Mouse (Mus musculus): Measurements from ENCODE around the gene Chchd5.

The Chchd5 gene

GRCm38 (mm10) chr2:129129412-129129929 is at the start of gene Chchd5:
Gene Chchd5 (plus strand): TSS chr2:129129700.
- DNase-seq (ENCODE audit: low spot score), result peak; percentile 69

DNA sequence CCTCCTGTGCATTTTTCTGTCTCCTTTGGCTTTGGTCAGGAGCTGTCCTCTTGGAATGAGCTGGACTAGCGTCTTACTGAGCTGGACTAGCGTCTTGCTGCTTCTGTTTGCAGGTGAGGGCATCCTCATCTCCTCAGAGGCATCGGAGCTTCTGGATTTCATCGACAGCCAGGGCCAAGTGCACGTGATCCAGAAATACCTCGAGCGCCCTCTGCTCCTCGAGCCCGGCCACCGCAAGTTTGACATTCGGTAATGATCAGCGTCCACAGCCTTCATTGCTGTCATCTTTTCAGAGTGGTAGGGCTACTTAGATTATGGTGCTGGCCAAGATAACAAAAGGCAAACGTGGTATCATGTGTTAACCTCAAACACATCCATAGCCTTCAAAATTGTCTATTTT is 48.4 kb upstream of the Chchd5 start:
- DNase-seq (ENCODE audit: low spot score), result no peak

DNA sequence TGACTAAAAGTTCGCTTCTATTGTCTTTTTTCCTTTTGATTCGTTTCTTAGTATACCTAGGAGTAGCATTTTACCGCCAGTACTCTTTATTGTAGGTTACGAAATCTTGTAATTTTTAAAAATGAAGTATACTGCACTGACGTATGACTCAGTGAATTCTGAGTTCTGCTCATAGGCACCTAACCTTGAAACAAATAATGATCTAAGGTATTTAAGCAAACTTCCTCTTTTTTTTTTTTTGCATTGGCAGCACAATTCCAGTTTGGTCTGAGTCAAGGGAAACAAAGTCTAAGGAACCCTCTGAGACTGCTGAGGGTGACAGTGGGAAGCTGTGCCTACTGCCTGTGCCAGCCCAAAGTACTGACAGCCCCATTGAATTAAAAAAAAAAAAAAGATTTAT is 46.0 kb upstream of the Chchd5 start:
- DNase-seq (ENCODE audit: low spot score), result no peak

DNA sequence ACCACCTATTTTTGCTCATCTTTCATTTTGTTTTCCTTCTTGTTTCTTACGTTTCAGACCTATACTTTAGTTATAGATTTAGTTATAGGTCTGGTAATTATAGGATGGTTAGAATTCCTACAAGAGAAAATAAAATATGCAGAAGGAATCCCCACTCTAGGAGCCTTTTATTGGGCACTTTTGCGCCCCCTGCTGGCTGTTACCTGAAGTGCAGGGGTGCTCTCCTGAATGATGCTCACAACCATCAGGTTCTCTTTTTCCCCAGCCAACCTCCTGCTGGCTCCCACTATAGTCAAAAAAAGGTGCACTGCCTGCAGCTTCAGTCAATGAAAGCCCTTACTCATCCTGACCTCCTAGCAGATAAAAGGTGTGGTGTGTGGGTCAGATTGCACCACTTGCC is 44.5 kb upstream of the Chchd5 start:
- DNase-seq (ENCODE audit: low spot score), result no peak

- no peak for DNase-seq (ENCODE audit: low spot score)
Observed at GRCm38 (mm10) chr2:129087520-129087919, 42.0 kb upstream of the Chchd5 start.

- no peak for DNase-seq (ENCODE audit: low spot score)
Observed at GRCm38 (mm10) chr2:129090370-129090769, 39.1 kb upstream of the Chchd5 start.

DNA sequence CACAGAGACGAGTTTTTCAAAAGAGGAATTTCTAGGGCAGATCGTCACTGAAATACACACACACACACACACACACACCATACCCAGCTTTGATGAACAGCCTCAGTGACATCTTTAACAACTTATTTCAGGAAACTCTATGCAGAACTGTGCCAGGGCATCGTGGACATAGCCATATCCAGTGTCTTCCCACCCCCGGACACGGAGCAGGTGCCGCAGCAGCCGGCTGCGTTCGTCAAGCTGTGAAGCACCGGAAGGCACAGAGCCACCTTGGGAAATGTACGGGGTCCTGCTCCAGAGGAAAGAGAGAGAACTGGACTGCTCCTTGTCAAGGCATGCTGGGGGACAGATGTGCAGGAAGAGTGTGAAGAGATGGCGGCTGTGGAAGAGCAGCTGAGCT is 36.7 kb upstream of the Chchd5 start:
- no peak for DNase-seq (ENCODE audit: low spot score)

GRCm38 (mm10) chr2:129093926-129094724 is 35.4 kb upstream of the Chchd5 start:
- DNase-seq (ENCODE audit: low spot score), result no peak

DNA sequence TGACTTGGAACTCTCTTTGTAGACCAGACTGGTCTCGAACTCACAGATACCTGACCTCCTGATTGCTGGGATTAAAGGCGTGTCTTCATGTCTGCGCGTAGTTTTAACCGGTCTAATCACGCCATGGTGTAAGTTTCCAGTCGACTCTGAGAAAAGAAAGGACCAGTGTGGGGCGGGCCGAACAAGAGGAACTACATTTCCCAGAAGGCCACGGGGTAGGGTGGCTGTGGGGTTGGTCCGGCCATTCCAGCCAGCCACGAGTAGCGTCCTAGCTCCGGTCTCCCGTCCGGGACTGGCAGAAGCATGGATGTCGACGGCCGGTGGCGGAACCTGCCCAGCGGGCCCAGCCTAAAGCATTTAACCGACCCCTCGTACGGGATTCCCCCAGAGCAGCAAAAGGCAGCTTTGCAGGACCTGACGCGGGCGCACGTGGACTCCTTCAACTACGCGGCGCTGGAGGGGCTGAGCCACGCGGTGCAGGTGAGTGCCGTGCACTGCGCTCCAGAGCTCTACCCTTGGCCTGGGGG is 28.7 kb upstream of the Chchd5 start, which contains the start of gene Polr1b:
Polr1b (plus strand) TSS at position 212 of the 527 bp plus-strand sequence.
- peak; percentile 73 for DNase-seq (ENCODE audit: low spot score)

DNA sequence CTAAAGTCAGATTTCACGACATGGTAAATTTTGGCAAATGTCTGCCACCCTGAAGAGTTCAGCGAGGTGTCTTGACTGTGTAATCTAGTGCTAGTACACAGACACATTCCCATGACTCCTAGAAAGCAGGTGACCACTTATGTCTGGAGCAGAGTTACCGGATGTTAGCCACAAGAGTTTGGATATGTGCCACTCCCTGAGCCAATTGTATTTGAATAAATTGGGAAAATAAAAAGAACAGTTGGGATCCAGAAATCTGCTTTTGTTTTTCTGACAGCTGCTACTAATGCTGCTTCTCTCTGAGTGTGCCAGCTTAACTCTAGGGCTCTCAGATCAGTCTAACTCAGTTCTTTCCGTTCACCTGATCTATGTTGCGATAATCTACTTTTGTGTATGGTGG is 16.6 kb upstream of the Chchd5 start:
- no peak for DNase-seq (ENCODE audit: low spot score)

DNA sequence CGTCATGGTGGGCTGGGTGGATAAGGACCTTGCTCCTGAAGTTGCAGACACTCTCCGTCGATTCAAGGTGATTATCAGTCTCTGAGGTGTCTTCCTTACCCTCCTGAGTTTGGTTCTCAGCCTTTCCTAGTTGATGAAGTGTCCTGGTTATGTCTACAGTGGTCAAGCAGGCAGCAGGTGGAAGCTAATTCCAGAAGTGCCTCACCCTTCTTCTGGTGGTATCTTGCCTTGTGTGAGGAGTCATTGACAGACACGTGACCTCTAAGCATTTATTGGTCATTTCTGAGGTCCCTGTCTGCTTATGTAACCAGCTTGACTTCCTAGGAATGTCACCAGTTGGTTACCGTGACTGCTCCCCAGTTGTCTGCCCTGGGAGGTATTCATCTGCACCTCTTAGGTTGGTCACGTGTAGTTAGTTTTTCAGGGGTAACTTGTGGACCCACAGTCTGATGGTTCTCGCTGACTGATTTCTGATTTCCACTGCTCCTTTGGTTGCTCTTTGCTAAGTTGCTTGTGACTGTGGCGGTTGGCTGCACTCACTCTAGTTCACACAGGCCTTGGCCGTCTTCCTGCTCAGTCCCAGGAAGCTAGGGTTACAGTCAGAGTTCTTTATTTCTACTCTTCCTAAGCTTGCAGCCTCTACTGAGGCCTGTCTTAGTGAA is 13.7 kb upstream of the Chchd5 start:
- DNase-seq (ENCODE audit: low spot score), result no peak

DNA sequence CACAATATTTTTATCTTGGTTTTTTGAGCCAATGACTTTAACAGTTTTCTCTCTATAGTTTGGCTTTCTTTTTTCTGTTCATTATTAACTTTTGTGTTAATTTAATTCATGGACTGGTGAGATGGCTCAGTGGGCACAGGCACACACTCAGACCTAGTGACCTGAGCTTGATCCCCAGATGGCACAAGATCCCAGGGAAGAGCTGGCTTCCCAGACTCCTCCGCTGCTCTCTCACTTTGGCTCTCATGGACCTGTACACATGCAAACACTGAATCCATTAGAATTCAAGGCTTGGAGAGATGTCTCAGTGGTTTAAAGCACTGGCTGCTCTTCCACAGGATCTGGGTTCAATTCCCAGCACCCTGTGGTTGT is 13.1 kb upstream of the Chchd5 start:
- no peak for DNase-seq (ENCODE audit: low spot score)

GRCm38 (mm10) chr2:129118061-129118460 is 11.4 kb upstream of the Chchd5 start:
- no peak for DNase-seq (ENCODE audit: low spot score)

DNA sequence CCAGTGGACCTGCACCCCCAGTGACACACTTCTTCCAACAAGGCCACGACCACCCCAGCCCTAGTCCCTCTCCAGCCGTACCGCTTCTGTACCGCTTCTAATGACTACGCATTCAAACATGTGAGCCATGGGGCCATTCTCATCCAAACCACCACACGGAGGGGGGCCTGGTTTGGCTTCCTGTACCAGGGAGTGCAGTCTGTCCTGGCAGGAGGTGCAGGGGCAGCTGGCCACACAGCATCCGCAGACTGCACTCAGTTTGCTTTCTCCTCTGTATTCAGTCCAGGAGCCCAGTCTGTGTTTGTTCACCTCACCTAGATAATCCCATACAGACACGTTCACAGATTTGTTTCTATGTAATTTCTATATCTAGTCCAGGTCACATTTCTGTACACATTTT is 7.5 kb upstream of the Chchd5 start:
- no peak for DNase-seq (ENCODE audit: low spot score)

- peak; percentile 13 for DNase-seq (ENCODE audit: low spot score)
Observed at GRCm38 (mm10) chr2:129129987-129130545, 566 bp downstream of the Chchd5 start.

DNA sequence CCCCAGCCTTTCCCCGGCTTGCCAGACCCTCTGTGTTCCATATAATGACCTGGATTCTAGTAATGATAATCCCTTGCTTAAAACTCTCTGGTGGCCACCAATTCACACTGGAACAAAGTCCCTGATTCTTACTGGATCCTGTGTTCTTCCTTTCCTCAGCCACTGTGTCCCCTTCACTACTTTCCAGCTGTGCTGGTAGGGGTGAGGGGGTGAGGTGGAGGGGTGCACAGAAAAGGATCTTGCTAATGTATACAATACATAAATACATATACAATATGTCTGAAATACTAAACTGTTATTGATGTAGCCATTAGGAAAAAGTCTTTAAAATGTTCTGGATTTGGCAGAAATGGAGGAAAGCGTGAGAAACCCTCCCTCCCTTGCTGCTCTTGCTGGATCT is 1.3 kb downstream of the Chchd5 start:
- no peak for DNase-seq (ENCODE audit: low spot score)

GRCm38 (mm10) chr2:129132231-129132630 is 2.7 kb downstream of the Chchd5 start:
- DNase-seq (ENCODE audit: low spot score), result no peak

DNA sequence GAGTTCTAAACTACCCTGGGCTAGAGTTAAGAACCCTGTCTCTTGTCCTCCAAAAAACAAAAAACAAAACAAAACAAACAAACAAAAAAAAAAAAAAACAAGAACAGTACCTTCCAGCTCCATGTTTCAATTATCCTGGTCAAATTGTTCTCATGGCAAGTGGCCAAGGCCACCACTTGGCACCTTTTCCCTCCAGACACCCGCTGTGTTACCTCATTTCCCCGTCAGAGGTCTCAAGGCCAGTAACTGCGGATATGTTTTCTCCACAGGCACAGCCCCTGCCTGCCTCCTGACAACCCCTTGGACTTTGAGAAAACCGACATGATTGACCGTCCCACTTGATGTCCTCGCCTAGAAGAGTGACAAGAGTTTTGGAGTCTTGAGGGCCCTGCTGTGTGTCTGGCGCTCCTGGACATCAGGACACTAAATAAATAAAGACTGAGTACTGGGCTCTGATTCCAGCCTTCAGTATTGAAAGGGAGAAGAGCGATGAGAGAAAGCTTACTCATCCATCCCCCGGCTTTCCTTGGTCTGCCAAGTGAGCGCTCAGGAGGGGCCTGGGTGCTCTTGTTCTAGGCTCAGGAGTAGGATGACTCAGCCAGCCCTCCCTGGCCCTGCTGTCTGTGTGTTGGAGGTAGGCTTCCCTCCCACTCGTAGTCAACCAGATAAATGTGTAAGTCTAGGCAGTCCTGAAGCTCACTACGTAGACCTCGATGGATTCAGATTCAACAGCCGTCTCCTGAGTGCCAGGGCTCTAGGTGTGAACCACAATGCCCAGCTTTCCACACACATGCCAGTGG is 3.7 kb downstream of the Chchd5 start:
- no peak for DNase-seq (ENCODE audit: low spot score)

DNA sequence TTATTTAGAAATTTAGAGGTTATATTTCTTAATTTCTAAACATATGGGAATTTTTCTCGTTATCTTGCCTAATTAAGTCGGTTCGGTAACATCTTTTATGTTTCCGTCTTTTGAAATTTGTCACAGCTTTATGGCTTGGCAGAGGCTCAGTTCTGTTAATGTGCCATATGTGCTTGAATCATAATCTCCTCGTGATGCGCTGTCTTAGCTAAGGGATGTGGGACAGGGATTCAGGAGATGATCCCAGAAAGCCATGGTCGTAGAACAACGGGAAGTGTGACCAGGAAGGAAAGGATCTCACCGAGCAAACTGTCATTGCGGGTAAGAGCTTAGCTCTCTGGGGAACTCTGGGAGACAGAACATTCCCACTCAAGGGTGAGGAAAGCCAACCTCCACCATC is 10.4 kb downstream of the Chchd5 start:
- DNase-seq (ENCODE audit: low spot score), result no peak

DNA sequence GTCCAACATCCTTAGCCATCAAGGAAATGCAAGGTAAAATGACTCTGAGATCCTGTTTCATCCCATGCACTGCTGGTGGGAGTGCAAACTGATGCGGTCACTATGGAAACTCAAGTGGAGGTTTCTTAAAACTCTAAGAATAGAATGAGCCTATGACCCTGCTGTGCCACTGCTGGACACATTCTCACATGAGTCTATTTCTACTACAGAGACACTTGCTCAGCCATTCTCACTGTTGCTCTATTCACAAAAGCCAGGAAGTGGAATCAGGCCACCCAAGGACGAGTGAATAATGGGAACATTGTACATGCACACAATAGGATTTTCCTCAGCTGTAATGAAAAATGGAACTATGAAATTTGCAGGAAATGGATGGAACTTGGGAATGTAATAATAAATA is 19.3 kb downstream of the Chchd5 start:
- DNase-seq (ENCODE audit: low spot score), result no peak

DNA sequence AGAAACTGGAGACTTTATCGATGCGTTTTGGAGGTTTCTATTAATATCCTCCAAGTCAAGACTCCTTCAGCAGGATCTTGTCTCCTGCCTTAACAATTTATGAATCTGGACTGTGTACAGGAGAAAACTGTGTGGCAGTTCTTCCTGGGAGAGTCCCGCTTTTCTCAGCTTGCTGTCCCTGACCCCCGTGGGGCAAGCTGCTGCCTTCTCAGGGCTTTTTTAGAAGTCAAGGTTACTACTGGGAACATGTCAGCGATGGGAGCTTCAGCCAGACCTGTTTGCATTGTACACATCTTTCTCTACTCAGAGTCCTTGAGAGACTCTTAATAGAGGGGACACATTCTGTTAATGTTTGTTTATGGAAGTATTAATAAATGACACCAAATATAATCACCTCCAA is 20.9 kb downstream of the Chchd5 start:
- DNase-seq (ENCODE audit: low spot score), result no peak

DNA sequence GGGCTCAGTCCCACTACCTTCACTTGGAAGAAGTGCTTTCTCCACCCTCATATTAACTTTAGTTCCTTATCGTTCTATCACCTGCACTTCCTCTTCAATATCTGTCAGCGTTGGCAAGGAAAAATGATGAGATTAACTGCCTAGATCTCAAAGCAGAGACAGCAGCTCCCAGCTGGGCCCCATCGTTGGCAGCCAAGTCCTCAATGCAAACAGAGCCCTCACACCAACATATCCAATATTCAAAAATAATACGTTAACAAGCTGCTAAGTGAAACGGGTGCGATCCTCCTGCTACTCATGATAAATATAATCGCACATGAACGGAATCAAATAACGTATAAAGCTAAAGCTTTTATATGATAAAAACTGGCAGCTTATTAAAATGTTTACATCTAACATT is 21.6 kb downstream of the Chchd5 start:
- no peak for DNase-seq (ENCODE audit: low spot score)

Data from ovary, postnatal 10 days (tissue).